Mouse (Mus musculus) hindbrain, postnatal 0 days (tissue): ENCODE measurements around the gene Tgif2. TPM values are rescaled to one million over a fixed set of nuclear protein-coding genes. Genes with fewer than 3 reads are reported as not detected.
"Not testable (repeated sequence)": the region's sequence is repeated elsewhere in the genome, so short reads cannot be mapped to it uniquely, and the experiment has no call there.

Experiments used
- ATAC-seq: fragments of 200-750 bp; cut with Nextera tagmentation; 2 replicates; pipeline ENCODE4 v1.8.0; 2017; ENCODE audit warnings: mild to moderate bottlenecking, moderate TSS enrichment, moderate library complexity
- DNase-seq: peaks from one replicate; pipeline ENCODE4 v3.0.0-alpha.2; 2015; ENCODE audit warnings: low spot score
- H3K27ac ChIP-seq: fragments of 300-500 bp; sonication (generic); 2 replicates; pipeline ENCODE4 v1.5.1; 2014; ENCODE audit warnings: mild to moderate bottlenecking
- H3K27me3 ChIP-seq: fragments of 300-500 bp; sonication (generic); 2 replicates; pipeline ENCODE4 v1.6.1; 2014; ENCODE audit warnings: low read length, mixed read lengths; ENCODE audit not compliant: insufficient read depth
- H3K36me3 ChIP-seq: fragments of 300-500 bp; sonication (generic); 2 replicates; pipeline ENCODE4 v1.6.1; 2014; ENCODE audit warnings: low read length, mixed read lengths; ENCODE audit not compliant: insufficient read depth
- H3K4me1 ChIP-seq: fragments of 300-500 bp; sonication (generic); 2 replicates; pipeline ENCODE4 v1.6.1; 2014; ENCODE audit warnings: antibody characterized with exemption, low read length, mixed read lengths; ENCODE audit not compliant: insufficient read depth
- H3K4me2 ChIP-seq: fragments of 300-500 bp; sonication (generic); 2 replicates; pipeline ENCODE4 v1.6.1; 2014; ENCODE audit warnings: low read depth, mild to moderate bottlenecking, low read length, moderate library complexity, mixed read lengths
- H3K4me3 ChIP-seq: fragments of 300-500 bp; sonication (generic); 2 replicates; pipeline ENCODE4 v1.5.1; 2014; ENCODE audit warnings: low read length
- H3K9ac ChIP-seq: fragments of 300-500 bp; sonication (generic); replicated peaks from 2 replicates; pipeline ENCODE4 v1.6.1; 2014; ENCODE audit warnings: mild to moderate bottlenecking, low read length, moderate library complexity, mixed read lengths
- H3K9me3 ChIP-seq: fragments of 300-500 bp; sonication (generic); 2 replicates; pipeline ENCODE4 v1.6.1; 2016; ENCODE audit warnings: low read length, mixed read lengths
- CTCF ChIP-seq: IDR thresholded peaks from 2 replicates; pipeline ENCODE4 v1.5.1; 2016; ENCODE audit warnings: antibody characterized with exemption, control low read depth, low read depth
- WGBS: fragments of 180-500 bp; shearing (Covaris S2); extraction: QIAGEN DNeasy Blood & Tissue Kit; methylation state at CpG from one replicate; pipeline ENCODE4 v1.1.7; 2014; 5-methylcytosine and 5-hydroxymethylcytosine counted together
- polyA plus RNA-seq: library from polyadenylated mRNA; unstranded; fragments of >200 nt; fragmentation: Nextera tagmentation; extraction: Ambion mirVana; gene quantifications from 2 replicates; pipeline ENCODE4 v1.2.1, GENCODE M21; 2015
- total RNA-seq: library from RNA; depleted of rRNA; stranded (reverse); fragments of >200 nt; gene quantifications from 2 replicates; pipeline ENCODE4 v1.2.3, GENCODE M21; 2014

The Tgif2 gene
- total and polyA plus RNA-seq, 2 experiments from 2014 or later: 14.4 to 18.2 TPM

GRCm38 (mm10) chr2:156853999-156854771, 14.4 kb downstream of the Tgif2 start:
- not testable (repeated sequence) for H3K27me3 ChIP-seq, H3K4me3 ChIP-seq, H3K4me2 ChIP-seq, H3K9me3 ChIP-seq, H3K36me3 ChIP-seq, H3K27ac ChIP-seq, H3K4me1 ChIP-seq, H3K9ac ChIP-seq
- peak; percentile 56 for ATAC-seq
- 38% methylated on average over 13 of the region's 13 CpGs for WGBS
- DNase-seq: peak; percentile 87
- TF ChIP-seq CTCF: peak; percentile 70

GRCm38 (mm10) chr2:156856311-156856710, 16.5 kb downstream of the Tgif2 start:
- H3K36me3 ChIP-seq: no peaks in the 10 kb centered on the region
- 98% methylated on average over 1 of the region's 1 CpGs for WGBS
- H3K4me2 ChIP-seq: no peak overlapping the region
- H3K4me3 ChIP-seq: no peak overlapping the region
- no peak for ATAC-seq
- no peaks in the 10 kb centered on the region for H3K4me1 ChIP-seq
- no peaks in the 10 kb centered on the region for H3K9me3 ChIP-seq
- H3K27me3 ChIP-seq: no peaks in the 10 kb centered on the region
- no peak overlapping the region for H3K9ac ChIP-seq
- DNase-seq: no peak
- H3K27ac ChIP-seq: no peak overlapping the region
- TF ChIP-seq CTCF: no peak

GRCm38 (mm10) chr2:156857385-156857791, 17.6 kb downstream of the Tgif2 start:
- no peak for TF ChIP-seq CTCF
- 66% methylated on average over 3 of the region's 3 CpGs for WGBS
- Histone ChIP-seq H3K4me2 (no peak overlapping the region), H3K9ac (no peak overlapping the region), H3K9me3 (no peaks in the 10 kb centered on the region), H3K36me3 (no peaks in the 10 kb centered on the region), H3K4me3 (no peak overlapping the region), H3K27ac (no peak overlapping the region), H3K27me3 (no peaks in the 10 kb centered on the region), H3K4me1 (no peaks in the 10 kb centered on the region)
- ATAC-seq (no peak), DNase-seq (no peak)

- Histone ChIP-seq H3K27ac (no peak within 1 kb of the TSS), H3K4me1 (no peaks in the 10 kb centered on the region), H3K4me2 (no peak within 1 kb of the TSS), H3K36me3 (no peaks in the 10 kb centered on the region), H3K9ac (no peak within 1 kb of the TSS), H3K9me3 (no peaks in the 10 kb centered on the region), H3K27me3 (no peaks in the 10 kb centered on the region), H3K4me3 (no peak within 1 kb of the TSS)
- 85% methylated on average over 2 of the region's 2 CpGs for WGBS
- TF ChIP-seq CTCF: no peak
- DNase-seq (no peak), ATAC-seq (no peak)
Observed at GRCm38 (mm10) chr2:156857835-156858234, 18.0 kb downstream of the Tgif2 start, which contains the start of gene 4930518I15Rik. 4930518I15Rik (minus strand) TSS chr2:156857946.

GRCm38 (mm10) chr2:156858671-156859070, 18.9 kb downstream of the Tgif2 start:
- Histone ChIP-seq H3K4me3 (no peak overlapping the region), H3K36me3 (no peaks in the 10 kb centered on the region), H3K4me1 (peaks cover 3% of the 10 kb centered on the region; the same call in 1 of the 2 replicates), H3K4me2 (no peak overlapping the region), H3K9ac (no peak overlapping the region), H3K27ac (no peak overlapping the region), H3K27me3 (no peaks in the 10 kb centered on the region), H3K9me3 (no peaks in the 10 kb centered on the region)
- no peak for ATAC-seq
- TF ChIP-seq CTCF: no peak
- 78% methylated on average over 7 of the region's 7 CpGs for WGBS
- DNase-seq: no peak

- H3K4me3 ChIP-seq: peak overlapping the region; percentile 69
- DNase-seq (peak; percentile 47), ATAC-seq (0 out of 2 replicates have a peak, but pooled peaks have one; percentile 13)
- H3K9me3 ChIP-seq: no peaks in the 10 kb centered on the region
- peaks cover 3% of the 10 kb centered on the region; the same call in 1 of the 2 replicates for H3K36me3 ChIP-seq
- peak overlapping the region; percentile 89 for H3K4me2 ChIP-seq
- no peaks in the 10 kb centered on the region for H3K27me3 ChIP-seq
- H3K4me1 ChIP-seq: peaks cover 9% of the 10 kb centered on the region; the same call in 1 of the 2 replicates
- no peak; the same call in 1 of the 2 replicates for TF ChIP-seq CTCF
- peak overlapping the region; percentile 81 for H3K27ac ChIP-seq
- peak overlapping the region; percentile 86 for H3K9ac ChIP-seq
- under 1% methylated on average over 19 of the region's 19 CpGs for WGBS
Observed at GRCm38 (mm10) chr2:156862041-156862717, 22.4 kb downstream of the Tgif2 start.
